Mouse (Mus musculus): Measurements from ENCODE around the gene Calm3. TPM values are rescaled to one million over a fixed set of nuclear protein-coding genes. Genes with fewer than 3 reads are reported as not detected.
"Not testable (repeated sequence)": the region's sequence is repeated elsewhere in the genome, so short reads cannot be mapped to it uniquely, and the experiment has no call there.

The Calm3 gene
- total RNA-seq (2015): 125 and 150 TPM in 2 replicates
- total RNA-seq (2017): 419 and 440 TPM in 2 replicates

DNA sequence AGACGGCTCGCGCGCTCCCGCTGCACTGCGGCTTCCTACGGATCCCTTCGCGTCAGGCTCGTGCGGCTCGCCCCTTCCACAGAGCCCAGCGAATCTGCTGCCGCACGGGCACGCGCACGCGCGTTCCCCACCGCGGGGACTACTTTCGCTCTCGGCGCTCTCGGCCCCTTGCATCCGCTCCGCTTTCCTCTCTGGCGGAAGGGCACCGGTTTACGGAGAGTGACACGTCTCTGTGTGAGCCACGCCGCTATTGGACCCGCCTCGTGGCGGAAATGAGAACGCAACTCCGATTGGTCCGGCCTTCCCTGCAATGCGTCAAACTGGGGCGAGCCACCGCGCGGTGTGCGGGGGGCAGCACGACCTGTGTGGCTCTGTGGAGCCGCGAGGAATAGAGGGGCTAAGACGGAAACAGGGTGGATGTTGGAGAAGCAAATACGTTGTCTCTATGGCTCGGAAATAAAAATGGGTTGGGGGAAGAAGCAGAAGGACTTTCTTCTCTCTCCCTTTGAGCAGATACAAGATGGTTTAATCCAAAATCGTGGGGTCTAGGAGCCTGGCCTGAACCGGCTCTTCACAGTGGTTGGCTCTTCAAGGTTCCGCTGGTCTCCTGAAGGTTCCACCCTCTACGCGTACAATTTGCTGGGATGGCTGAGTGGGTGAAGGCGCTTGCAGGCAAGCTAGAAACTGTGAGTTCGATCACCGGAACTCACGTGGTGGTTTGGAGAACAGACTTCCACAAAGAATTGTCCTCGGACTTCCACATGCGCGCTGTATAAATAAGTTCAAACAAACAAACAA is at the start of gene Calm3:
Gene Calm3, minus strand, starts transcription at position 78 of the 798 bp plus-strand sequence.
- ATAC-seq (replicated peaks; ENCODE audit: poor library complexity): peak; percentile 80

DNA sequence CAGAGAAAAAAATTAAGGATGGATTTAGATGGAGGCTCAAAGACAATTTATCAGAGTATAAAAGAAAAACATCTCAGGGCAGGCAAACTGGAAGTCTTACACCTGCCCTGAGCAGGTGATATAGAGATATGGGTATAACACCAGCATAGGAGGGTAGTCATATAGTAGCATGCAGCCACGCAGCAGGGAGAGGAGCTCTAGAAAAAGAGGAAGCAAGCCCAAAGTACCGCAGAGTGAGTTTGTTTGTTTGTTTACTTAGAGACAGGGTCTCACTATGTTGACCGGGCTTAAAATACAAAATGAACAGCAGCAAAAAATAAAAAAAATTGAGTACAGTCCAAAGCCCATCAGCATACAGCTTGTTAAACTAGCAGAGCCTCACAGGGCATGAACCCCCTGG is 47.2 kb upstream of the Calm3 start:
- no peak; the same call in 1 of the 2 replicates for ATAC-seq (replicated peaks; ENCODE audit: poor library complexity)

DNA sequence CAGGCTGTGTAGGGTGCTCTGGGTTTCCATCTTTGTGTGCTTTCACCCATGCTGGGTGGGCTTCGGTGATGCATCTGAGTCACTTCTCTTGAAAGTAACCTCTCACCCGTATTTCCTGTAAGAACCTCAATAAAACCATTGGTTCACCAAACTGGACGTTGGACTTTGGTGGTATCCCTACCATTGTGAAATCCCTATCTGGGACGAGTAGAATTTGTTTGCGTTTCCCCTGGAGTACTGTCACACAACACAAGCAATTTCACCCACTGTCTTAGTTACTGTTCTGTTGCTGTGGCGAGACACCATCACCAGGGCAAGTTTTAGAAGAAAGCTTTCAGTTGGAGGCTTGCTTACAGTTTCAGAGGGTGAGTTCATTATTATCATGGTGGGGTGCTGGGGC is 44.5 kb upstream of the Calm3 start:
- ATAC-seq (replicated peaks; ENCODE audit: poor library complexity): no peak

GRCm38 (mm10) chr7:16961678-16962077 is 37.8 kb upstream of the Calm3 start:
- no peak for ATAC-seq (replicated peaks; ENCODE audit: poor library complexity)

DNA sequence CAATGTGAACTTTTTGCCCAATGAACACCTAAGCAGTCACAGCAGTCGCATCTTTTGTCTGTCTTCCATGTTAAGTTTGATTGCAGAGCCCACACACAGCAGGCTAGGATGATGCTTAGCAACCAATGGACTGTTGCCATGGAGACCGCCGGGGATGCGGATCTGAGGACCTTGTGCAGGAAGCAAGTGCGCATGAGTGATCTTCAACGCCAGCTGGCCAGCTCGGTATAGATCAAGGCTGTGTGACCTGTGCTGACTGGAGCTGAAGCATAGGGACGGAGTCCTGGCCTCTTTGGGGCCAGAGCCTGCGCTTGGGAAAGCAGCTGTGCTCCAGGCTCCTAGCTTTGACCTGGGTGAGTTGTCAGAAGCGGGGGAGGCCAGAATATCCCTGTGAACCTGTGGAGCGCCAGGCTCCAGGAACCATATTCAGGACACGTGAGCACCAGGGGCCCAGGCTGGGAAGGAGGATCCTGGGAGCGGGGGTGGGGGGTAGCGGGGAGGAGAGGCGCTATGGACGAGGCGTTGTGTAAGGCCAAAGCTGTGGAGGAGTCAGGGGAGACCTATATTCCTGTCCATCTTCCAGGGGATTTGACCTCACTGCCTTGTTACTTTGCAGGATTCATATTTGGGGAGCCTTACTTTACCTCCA is 35.7 kb upstream of the Calm3 start, which contains the start of gene Pnmal1:
Gene Pnmal1, plus strand, starts transcription at position 141 of the 649 bp plus-strand sequence.
- ATAC-seq (replicated peaks; ENCODE audit: poor library complexity): no peak

DNA sequence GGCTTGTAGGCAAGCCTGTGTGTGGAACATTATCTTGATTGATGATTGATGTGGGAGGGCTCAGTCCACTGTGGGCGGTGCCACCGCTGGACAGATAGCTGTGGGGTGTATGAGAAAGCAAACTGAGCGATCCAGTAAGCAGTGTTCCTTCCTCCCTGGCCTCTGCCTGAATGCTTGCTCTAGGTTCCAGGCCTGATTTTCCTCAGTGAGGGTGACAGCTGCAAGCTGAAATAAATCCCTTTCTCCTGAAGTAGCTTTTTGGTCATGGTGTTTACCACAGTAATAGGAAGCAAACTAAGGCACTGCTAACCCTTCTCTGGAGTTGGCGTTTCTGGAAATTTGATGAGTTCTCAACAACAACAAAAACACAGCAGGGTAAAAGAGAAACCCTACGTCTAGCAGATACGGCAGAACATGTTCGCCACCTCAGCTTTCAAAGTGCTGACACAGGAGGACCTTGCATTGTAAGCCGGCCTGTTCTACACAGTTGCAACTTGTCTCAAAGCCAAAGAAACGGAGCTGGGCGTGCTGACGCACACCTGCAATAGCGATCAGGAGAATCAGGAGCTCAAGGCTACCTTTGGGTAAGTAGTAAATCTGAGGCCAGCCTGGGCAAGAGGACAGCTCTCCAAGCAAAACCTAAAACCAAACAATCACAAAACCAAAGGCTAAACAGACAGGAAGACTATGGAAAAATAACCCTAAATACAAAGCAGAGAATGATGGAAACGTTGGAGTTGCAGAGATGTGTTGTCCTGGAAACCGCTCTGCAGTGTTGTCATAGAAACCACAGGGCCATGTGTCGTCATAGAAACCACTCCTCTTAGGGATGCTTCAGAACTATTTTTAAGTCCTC is 32.7 kb upstream of the Calm3 start:
- no peak for ATAC-seq (replicated peaks; ENCODE audit: poor library complexity)

GRCm38 (mm10) chr7:16955712-16956111 is 31.8 kb upstream of the Calm3 start:
- ATAC-seq (replicated peaks; ENCODE audit: poor library complexity): no peak

DNA sequence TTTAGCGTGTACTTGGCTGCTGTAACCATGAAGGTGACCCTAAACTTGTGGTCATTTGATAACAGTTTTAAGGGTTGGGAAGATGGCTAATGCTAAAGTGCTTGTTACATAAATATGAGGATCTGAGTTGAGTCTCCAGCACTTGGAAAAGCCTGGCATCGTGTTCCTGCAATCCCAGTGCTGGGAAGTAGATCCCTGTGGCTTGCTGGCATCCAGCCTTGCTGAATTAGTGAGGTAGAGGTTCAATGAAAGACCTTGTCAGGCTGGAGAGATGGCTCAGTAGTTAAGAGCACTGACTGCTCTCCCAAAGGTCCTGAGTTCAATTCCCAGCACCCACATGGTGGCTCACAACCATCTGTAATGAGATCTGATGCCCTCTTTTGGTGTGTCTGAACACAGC is 29.9 kb upstream of the Calm3 start:
- ATAC-seq (replicated peaks; ENCODE audit: poor library complexity): not testable (repeated sequence)

DNA sequence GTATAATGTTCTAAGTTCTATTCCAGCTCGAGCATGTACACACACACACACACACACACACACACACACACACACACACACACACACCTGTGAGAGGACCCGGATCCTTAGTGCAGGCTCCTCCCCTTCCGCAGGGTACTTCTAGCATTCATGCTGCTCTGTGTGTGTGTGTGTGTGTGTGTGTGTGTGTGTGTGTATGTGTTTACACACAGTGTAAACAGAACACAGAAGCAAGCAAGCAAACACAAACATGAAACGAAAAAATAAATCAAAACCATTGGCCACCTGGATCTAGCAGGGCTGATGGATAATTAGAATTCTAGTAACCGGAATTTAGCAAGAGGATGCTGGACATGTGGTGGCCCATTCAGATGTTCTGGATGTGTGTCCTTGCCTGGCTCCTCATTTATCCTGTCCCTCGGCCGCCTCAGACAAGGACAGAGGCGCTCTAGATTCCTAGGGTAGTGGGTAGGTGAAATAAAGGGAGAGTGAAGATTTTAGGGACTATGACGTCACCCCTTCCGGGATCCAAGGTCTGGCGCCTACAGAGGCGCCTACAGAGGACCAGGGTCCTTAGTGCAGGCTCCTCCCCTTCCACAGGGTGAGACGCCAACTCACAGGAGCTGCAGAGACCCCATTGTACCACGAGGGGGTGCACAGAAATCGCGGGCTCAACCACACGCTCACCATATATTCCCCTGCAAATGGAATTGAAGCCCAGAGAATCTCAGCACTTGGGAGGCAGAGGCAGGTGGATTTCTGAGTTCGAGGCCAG is 27.1 kb upstream of the Calm3 start:
- peak; percentile 91 for ATAC-seq (replicated peaks; ENCODE audit: poor library complexity)

DNA sequence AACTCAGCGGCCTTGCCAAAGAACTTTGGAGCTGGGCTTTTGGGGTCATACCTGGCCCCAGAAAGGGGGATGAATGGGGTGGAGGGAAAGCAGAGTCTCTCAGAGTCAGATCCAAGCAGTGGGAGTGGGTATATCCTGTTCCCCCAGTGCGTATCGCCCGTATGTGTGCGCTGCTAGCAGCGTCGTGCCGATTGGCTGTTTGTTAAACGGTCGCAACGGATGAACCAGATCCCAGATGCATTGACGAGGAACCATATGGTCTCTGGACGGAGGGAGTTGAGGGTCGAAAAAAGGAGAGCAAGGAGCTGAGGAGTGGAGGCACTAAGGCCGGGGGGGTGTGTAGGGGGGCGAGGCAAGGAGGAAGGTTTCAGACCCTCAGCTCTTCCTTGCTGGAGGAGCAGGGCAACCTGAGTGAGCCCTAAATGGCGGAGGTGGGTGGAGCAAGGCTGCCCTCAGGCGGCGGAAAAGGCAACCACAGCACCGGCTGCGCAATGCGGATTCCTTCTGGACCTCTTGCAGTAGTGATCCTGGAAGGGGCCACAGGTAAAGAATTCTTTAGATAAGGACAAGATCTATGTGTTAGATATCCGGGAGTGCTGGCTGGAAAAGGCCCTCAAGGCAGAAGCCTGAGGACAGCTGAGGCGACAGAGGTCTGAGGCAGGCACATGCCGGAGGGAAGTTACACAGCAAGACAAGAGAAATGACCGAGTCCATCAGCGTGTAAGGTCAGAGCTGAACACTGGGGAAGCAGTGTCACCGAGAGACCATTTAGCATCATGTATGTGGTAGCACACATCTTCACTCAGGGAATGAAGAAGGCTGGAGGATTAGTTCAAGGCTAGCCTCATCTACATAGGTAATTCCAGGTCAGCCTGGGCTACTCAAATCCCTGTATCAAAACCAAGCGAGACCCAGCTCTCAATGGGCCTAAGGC is 26.3 kb upstream of the Calm3 start:
- ATAC-seq (replicated peaks; ENCODE audit: poor library complexity): peak; percentile 75

GRCm38 (mm10) chr7:16948923-16949458 is 25.1 kb upstream of the Calm3 start:
- ATAC-seq (replicated peaks; ENCODE audit: poor library complexity): no peak

- ATAC-seq (replicated peaks; ENCODE audit: poor library complexity): no peak
Measured at GRCm38 (mm10) chr7:16947959-16948361, 24.0 kb upstream of the Calm3 start.

GRCm38 (mm10) chr7:16947349-16947895 is 23.5 kb upstream of the Calm3 start:
- ATAC-seq (replicated peaks; ENCODE audit: poor library complexity): no peak

GRCm38 (mm10) chr7:16946441-16947348 is 22.8 kb upstream of the Calm3 start:
- no peak for ATAC-seq (replicated peaks; ENCODE audit: poor library complexity)

DNA sequence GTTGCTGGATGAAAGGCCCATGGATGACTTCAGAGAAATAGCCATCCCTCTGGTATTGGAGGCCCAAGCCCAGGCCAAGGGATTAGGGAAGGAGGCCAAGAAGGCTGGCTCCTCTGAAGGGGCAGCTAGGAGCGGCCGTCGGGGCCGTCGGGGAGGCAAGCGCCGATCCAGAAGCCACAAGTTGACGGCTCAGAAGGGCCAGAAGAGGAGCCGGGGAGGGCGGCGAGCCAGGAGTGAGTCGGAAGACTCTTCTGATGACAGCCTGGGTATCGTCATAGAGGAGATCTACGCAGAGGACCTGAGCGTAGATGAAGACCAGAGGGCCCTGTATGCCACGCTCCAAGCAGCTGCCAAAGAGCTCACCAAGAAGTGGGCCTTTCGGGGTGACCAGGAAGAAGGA is 21.5 kb upstream of the Calm3 start:
- no peak for ATAC-seq (replicated peaks; ENCODE audit: poor library complexity)

- no peak for ATAC-seq (replicated peaks; ENCODE audit: poor library complexity)
Measured at GRCm38 (mm10) chr7:16944808-16945315, 20.9 kb upstream of the Calm3 start.

DNA sequence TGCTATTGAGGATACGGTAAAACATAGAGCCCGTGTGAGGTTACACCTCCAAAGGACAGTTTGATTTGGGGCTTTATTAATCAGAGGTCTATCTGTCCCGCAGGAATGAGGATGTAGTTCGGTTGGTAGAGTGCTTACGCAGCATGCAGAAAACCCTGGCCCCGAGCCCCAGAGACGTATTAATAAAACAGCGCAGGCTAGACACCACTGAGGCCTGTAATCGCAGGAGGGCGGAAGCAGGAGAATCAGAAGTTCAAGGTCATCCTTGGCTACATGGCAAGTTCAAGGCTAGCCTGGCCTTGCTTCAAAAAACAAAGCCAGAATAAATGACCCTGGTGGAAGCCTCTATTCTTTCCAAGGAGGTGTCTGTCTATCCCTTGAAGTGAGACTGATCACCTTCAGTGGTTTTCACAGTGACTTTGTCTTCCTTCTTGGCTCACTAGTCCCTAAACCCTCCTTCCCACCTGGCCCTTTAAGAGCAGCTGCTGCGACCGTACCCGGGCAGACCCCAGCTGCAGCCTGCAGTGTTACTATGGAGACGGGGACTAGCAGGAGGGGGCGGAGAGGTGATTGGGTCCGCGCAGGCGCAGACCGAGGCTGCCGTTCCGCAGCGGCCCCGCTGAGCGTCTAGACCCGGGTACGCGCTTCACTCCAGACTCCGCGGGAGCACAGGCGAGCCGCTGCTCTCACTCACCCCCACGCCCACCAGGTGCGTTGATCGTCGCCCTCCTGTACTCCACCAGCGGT is 20.3 kb upstream of the Calm3 start, which contains the start of gene Pnmal2:
Gene Pnmal2, plus strand, starts transcription at position 622 of the 747 bp plus-strand sequence.
- ATAC-seq (replicated peaks; ENCODE audit: poor library complexity): peak; percentile 72
